Mouse (Mus musculus) liver, embryonic 14.5 days (tissue): ENCODE measurements around the gene Sat2. TPM values are rescaled to one million over a fixed set of nuclear protein-coding genes. Genes with fewer than 3 reads are reported as not detected.

ENCODE experiments used
- ATAC-seq: fragments of 200-750 bp; cut with Nextera tagmentation; 2 replicates; pipeline ENCODE4 v1.8.0; 2017; ENCODE audit warnings: moderate number of reproducible peaks, mild to moderate bottlenecking, moderate library complexity; ENCODE audit not compliant: insufficient read depth
- DNase-seq, 3 experiments: peaks; one replicate each; pipeline ENCODE4 v3.0.0-alpha.2; 2012 to 2013; ENCODE audit warnings: low read depth in 3 of 3, low spot score in 3 of 3
- H3K27ac ChIP-seq: fragments of 300-500 bp; sonication (generic); 2 replicates; pipeline ENCODE4 v1.5.1; 2014; ENCODE audit warnings: moderate library complexity, mild to moderate bottlenecking, control low read depth, inconsistent platforms
- H3K27me3 ChIP-seq: fragments of 300-500 bp; sonication (generic); 2 replicates; pipeline ENCODE4 v1.6.1; 2014; ENCODE audit warnings: mild to moderate bottlenecking, low read length, moderate library complexity; ENCODE audit not compliant: control insufficient read depth, insufficient read depth
- H3K36me3 ChIP-seq: fragments of 300-500 bp; sonication (generic); replicated peaks from 2 replicates; pipeline ENCODE4 v1.6.1; 2014; ENCODE audit warnings: low read depth; ENCODE audit not compliant: control insufficient read depth, insufficient read depth
- H3K4me1 ChIP-seq, 2 experiments: fragments of 200-500 bp in 1 of 2; fragments of 300-500 bp in 1 of 2; sonication (generic) in 1 of 2; replicated peaks; 2 replicates each; pipeline ENCODE4 v1.6.1; 2012 to 2014; ENCODE audit warnings: antibody characterized with exemption in 1 of 2, inconsistent platforms in 1 of 2, low read length in 1 of 2; ENCODE audit not compliant: control insufficient read depth in 2 of 2, insufficient read depth in 2 of 2
- H3K4me2 ChIP-seq: fragments of 300-500 bp; sonication (generic); 2 replicates; pipeline ENCODE4 v1.6.1; 2014; ENCODE audit warnings: low read depth, mild to moderate bottlenecking, control low read depth, moderate library complexity
- H3K4me3 ChIP-seq, 2 experiments: fragments of 200-500 bp in 1 of 2; fragments of 300-500 bp in 1 of 2; sonication (generic) in 1 of 2; 2 replicates each; pipeline ENCODE4 v1.5.1; 2012 to 2014; ENCODE audit warnings: low read depth in 2 of 2, low read length in 2 of 2, mild to moderate bottlenecking in 2 of 2, control low read depth in 1 of 2, inconsistent platforms in 1 of 2, moderate library complexity in 1 of 2; ENCODE audit not compliant: insufficient read depth in 1 of 2
- H3K9ac ChIP-seq: fragments of 300-500 bp; sonication (generic); replicated peaks from 2 replicates; pipeline ENCODE4 v1.6.1; 2014; ENCODE audit warnings: mild to moderate bottlenecking, control low read depth, moderate library complexity
- H3K9me3 ChIP-seq: fragments of 300-500 bp; sonication (generic); 2 replicates; pipeline ENCODE4 v1.6.1; 2016; ENCODE audit warnings: low read length, mixed read lengths; ENCODE audit not compliant: control insufficient read depth
- CTCF ChIP-seq: IDR thresholded peaks from 2 replicates; pipeline ENCODE4 v1.5.1; 2016; ENCODE audit warnings: antibody characterized with exemption, low read depth, control low read depth
- EP300 ChIP-seq: IDR thresholded peaks from 2 replicates; pipeline ENCODE4 v1.6.1; 2016; ENCODE audit warnings: antibody characterized with exemption, low read depth
- WGBS: fragments of 180-500 bp; shearing (Covaris S2); extraction: QIAGEN DNeasy Blood & Tissue Kit; methylation state at CpG from one replicate; pipeline ENCODE4 v1.1.7; 2014; ENCODE audit not compliant: insufficient replicate concordance; 5-methylcytosine and 5-hydroxymethylcytosine counted together
- polyA plus RNA-seq, 2 experiments: library from polyadenylated mRNA; depleted of rRNA in 1 of 2; stranded (reverse) in 1 of 2; unstranded in 1 of 2; fragments of >200 nt; fragmentation: Nextera tagmentation in 1 of 2; extraction: Ambion mirVana in 1 of 2; gene quantifications; 2 replicates each; pipeline versions ENCODE4 v1.2.1 to v1.2.3; 2012 to 2014

Gene Sat2
- polyA plus RNA-seq, 2 experiments, result 5.1 to 10.0 TPM

- TF ChIP-seq CTCF (no peak), EP300 (no peak)
- Histone ChIP-seq H3K9me3 (no peaks in the 10 kb centered on the region), H3K27me3 (no peaks in the 10 kb centered on the region), H3K9ac (peak overlapping the region; percentile 60), H3K4me3 (peak overlapping the region; percentile 64 to 76), H3K4me2 (peak overlapping the region; percentile 74), H3K27ac (peak overlapping the region; percentile 81), H3K36me3 (peaks cover 47% of the 10 kb centered on the region), H3K4me1 (peaks cover 19% of the 10 kb centered on the region in 2 experiments)
- DNase-seq (no peak), ATAC-seq (no peak)
- 58% methylated on average over 13 of the region's 13 CpGs for WGBS
These were observed 41.3 kb downstream of the Sat2 start for GRCm38 (mm10) chr11:69662967-69663671.

- no peak overlapping the region for H3K9ac ChIP-seq
- H3K4me1 ChIP-seq, result peaks cover 19% of the 10 kb centered on the region in 2 experiments
- TF ChIP-seq CTCF, result no peak
- TF ChIP-seq EP300, result no peak
- H3K27me3 ChIP-seq, result no peaks in the 10 kb centered on the region
- peak overlapping the region; percentile 74 for H3K4me2 ChIP-seq
- H3K4me3 ChIP-seq, result no peak overlapping the region
- no peak for ATAC-seq
- no peak overlapping the region; the same call in 1 of the 2 replicates for H3K27ac ChIP-seq
- peaks cover 47% of the 10 kb centered on the region for H3K36me3 ChIP-seq
- no peak for DNase-seq
- 73% methylated on average over 6 of the region's 6 CpGs for WGBS
- H3K9me3 ChIP-seq, result no peaks in the 10 kb centered on the region
These were observed 42.0 kb downstream of the Sat2 start for GRCm38 (mm10) chr11:69663795-69664194.

- Histone ChIP-seq H3K27me3 (no peaks in the 10 kb centered on the region), H3K36me3 (peaks cover 54% of the 10 kb centered on the region), H3K4me3 (no peak overlapping the region), H3K4me2 (no peak overlapping the region), H3K9me3 (no peaks in the 10 kb centered on the region), H3K9ac (no peak overlapping the region), H3K4me1 (peaks cover 21 to 24% of the 10 kb centered on the region in 2 experiments), H3K27ac (no peak overlapping the region)
- no peak for TF ChIP-seq CTCF
- TF ChIP-seq EP300, result no peak
- ATAC-seq (no peak), DNase-seq (no peak)
- WGBS, result 81% methylated on average over 7 of the region's 7 CpGs
These were observed 43.0 kb downstream of the Sat2 start for GRCm38 (mm10) chr11:69664841-69665240.

- H3K9ac ChIP-seq, result no peak overlapping the region; the same call in 1 of the 2 replicates
- DNase-seq, result no peak
- WGBS, result 65% methylated on average over 9 of the region's 9 CpGs
- TF ChIP-seq CTCF, result no peak
- no peak for TF ChIP-seq EP300
- H3K4me1 ChIP-seq, result peaks cover 21 to 28% of the 10 kb centered on the region in 2 experiments
- no peak overlapping the region for H3K4me2 ChIP-seq
- peaks cover 61% of the 10 kb centered on the region for H3K36me3 ChIP-seq
- H3K9me3 ChIP-seq, result no peaks in the 10 kb centered on the region
- no peaks in the 10 kb centered on the region for H3K27me3 ChIP-seq
- no peak overlapping the region for H3K4me3 ChIP-seq
- no peak overlapping the region for H3K27ac ChIP-seq
- no peak for ATAC-seq
These were observed 43.7 kb downstream of the Sat2 start for GRCm38 (mm10) chr11:69665457-69665960.

GRCm38 (mm10) chr11:69665961-69666664, 44.3 kb downstream of the Sat2 start, which contains the start of gene Cd68:
TSS of gene Cd68 (minus strand) at chr11:69666153.
- H3K27ac ChIP-seq, result peak within 1 kb of the TSS; percentile 2
- DNase-seq, result peak; percentile 49 to 73 (median 60)
- WGBS, result 25% methylated on average over 7 of the region's 7 CpGs
- no peaks in the 10 kb centered on the region for H3K9me3 ChIP-seq
- H3K36me3 ChIP-seq, result peaks cover 65% of the 10 kb centered on the region
- no peak within 1 kb of the TSS; the same call in 1 of the 2 replicates for H3K9ac ChIP-seq
- peaks cover 21 to 29% of the 10 kb centered on the region in 2 experiments for H3K4me1 ChIP-seq
- ATAC-seq, result no peak
- H3K27me3 ChIP-seq, result no peaks in the 10 kb centered on the region
- TF ChIP-seq EP300 (no peak), CTCF (no peak)
- H3K4me3 ChIP-seq, result no peak within 1 kb of the TSS
- no peak within 1 kb of the TSS for H3K4me2 ChIP-seq
